Mouse (Mus musculus): ENCODE results near the gene Bach1. TPM values are rescaled to one million over a fixed set of nuclear protein-coding genes. Genes with fewer than 3 reads are reported as not detected.

The Bach1 gene
- polyA plus RNA-seq, 1 experiment = 8.8 TPM

DNA sequence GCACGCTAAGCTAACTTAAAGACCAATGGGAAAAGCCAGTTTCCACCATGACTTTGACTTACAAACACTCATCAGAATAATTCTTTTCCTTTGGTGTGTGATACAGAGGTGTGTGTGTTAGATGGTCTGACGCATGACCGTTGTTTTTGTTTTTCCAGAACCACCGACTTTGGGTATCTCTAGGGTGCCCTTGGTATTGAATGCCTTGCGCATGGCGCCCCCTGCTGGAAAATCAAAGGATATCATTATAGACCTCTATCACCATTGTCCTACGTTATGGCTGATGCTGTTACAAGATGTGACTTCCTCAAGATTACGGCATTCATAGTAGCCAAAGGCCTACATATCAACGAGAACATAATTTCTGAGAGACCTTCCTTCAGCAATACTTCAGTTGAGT, 56.1 kb downstream of the Bach1 start:
- Histone ChIP-seq H3K27me3 (ENCODE audit: control insufficient read depth, insufficient read depth, insufficient read length) (no peaks in the 10 kb centered on the region), H3K36me3 (ENCODE audit: control insufficient read depth, insufficient read depth) (no peaks in the 10 kb centered on the region), H3K79me2 (ENCODE audit: control insufficient read depth, insufficient read depth) (no peaks in the 10 kb centered on the region), H3K4me2 (ENCODE audit: low read depth) (no peak overlapping the region), H3ac (ENCODE audit: control insufficient read depth, insufficient read length) (no peak overlapping the region), H3K4me3 (no peak overlapping the region)
- TF ChIP-seq TCF3 (IDR thresholded peaks at IDR 0.05; ENCODE audit: insufficient read length, low read depth) = no peak
- no peak for TF ChIP-seq CEBPB (IDR thresholded peaks at IDR 0.05; ENCODE audit: insufficient read depth, poor library complexity, severe bottlenecking)
- no peak for TF ChIP-seq POLR2AphosphoS2 (IDR thresholded peaks at IDR 0.05; ENCODE audit: insufficient read length, low read depth)
- no peak for TF ChIP-seq TCF12 (IDR thresholded peaks at IDR 0.05; ENCODE audit: insufficient read depth, poor library complexity, severe bottlenecking)
- no peak for TF ChIP-seq E2F4 (IDR thresholded peaks at IDR 0.05; ENCODE audit: insufficient read depth)
- no peak for TF ChIP-seq POLR2A (IDR thresholded peaks at IDR 0.05; ENCODE audit: insufficient read length, low read depth)
- no peak for TF ChIP-seq USF1 (IDR thresholded peaks at IDR 0.05; ENCODE audit: low read depth)
- TF ChIP-seq SRF (IDR thresholded peaks at IDR 0.05; ENCODE audit: control insufficient read depth, insufficient read length, low read depth) = no peak
- TF ChIP-seq MAX (IDR thresholded peaks at IDR 0.05; ENCODE audit: low read depth) = no peak
- no peak for TF ChIP-seq MYOG (IDR thresholded peaks at IDR 0.05; ENCODE audit: control insufficient read depth in 1 of 3, insufficient read depth in 1 of 3, insufficient read length in 2 of 3, low read depth in 2 of 3)
- no peak for TF ChIP-seq REST (IDR thresholded peaks at IDR 0.05; ENCODE audit: insufficient read depth, insufficient read length)
- TF ChIP-seq MYOD1 (IDR thresholded peaks at IDR 0.05; ENCODE audit: control insufficient read depth in 1 of 3, insufficient read length in 2 of 3, low read depth in 2 of 3) = no peak

- Histone ChIP-seq H3K79me2 (ENCODE audit: control insufficient read depth, insufficient read depth) (no peaks in the 10 kb centered on the region), H3K36me3 (ENCODE audit: control insufficient read depth, insufficient read depth) (no peaks in the 10 kb centered on the region), H3K4me2 (ENCODE audit: low read depth) (no peak overlapping the region), H3ac (ENCODE audit: control insufficient read depth, insufficient read length) (no peak overlapping the region), H3K27me3 (ENCODE audit: control insufficient read depth, insufficient read depth, insufficient read length) (no peaks in the 10 kb centered on the region), H3K4me3 (no peak overlapping the region)
- no peak for TF ChIP-seq E2F4 (IDR thresholded peaks at IDR 0.05; ENCODE audit: insufficient read depth)
- TF ChIP-seq USF1 (IDR thresholded peaks at IDR 0.05; ENCODE audit: low read depth) = no peak
- TF ChIP-seq POLR2AphosphoS2 (IDR thresholded peaks at IDR 0.05; ENCODE audit: insufficient read length, low read depth) = no peak
- no peak for TF ChIP-seq REST (IDR thresholded peaks at IDR 0.05; ENCODE audit: insufficient read depth, insufficient read length)
- no peak for TF ChIP-seq TCF12 (IDR thresholded peaks at IDR 0.05; ENCODE audit: insufficient read depth, poor library complexity, severe bottlenecking)
- no peak for TF ChIP-seq MYOD1 (IDR thresholded peaks at IDR 0.05; ENCODE audit: control insufficient read depth in 1 of 3, insufficient read length in 2 of 3, low read depth in 2 of 3)
- TF ChIP-seq CEBPB (IDR thresholded peaks at IDR 0.05; ENCODE audit: insufficient read depth, poor library complexity, severe bottlenecking) = no peak
- no peak for TF ChIP-seq MAX (IDR thresholded peaks at IDR 0.05; ENCODE audit: low read depth)
- no peak for TF ChIP-seq SRF (IDR thresholded peaks at IDR 0.05; ENCODE audit: control insufficient read depth, insufficient read length, low read depth)
- no peak for TF ChIP-seq POLR2A (IDR thresholded peaks at IDR 0.05; ENCODE audit: insufficient read length, low read depth)
- no peak for TF ChIP-seq MYOG (IDR thresholded peaks at IDR 0.05; ENCODE audit: control insufficient read depth in 1 of 3, insufficient read depth in 1 of 3, insufficient read length in 2 of 3, low read depth in 2 of 3)
- no peak for TF ChIP-seq TCF3 (IDR thresholded peaks at IDR 0.05; ENCODE audit: insufficient read length, low read depth)
Observed at GRCm38 (mm10) chr16:87755915-87756314, 57.2 kb downstream of the Bach1 start.

DNA sequence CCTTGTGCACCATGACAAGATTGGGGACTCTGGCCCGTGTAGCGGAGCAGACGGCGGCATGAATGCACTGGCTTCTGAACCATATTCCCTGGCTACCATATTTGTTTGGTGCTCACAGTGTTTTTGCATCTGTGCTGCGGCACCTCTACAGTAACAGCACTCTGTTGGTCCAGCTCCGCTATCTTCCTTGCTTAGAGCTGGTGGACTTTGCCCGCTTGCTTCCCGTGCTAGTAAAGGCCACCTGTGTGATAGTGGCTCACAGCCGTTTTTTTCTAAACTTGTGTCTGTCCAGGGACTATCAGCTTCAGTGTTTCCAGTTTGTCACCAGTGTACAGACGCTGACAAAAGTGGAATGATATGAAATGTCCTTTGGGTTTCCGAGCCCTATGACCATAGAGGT, 59.3 kb downstream of the Bach1 start:
- Histone ChIP-seq H3K27me3 (ENCODE audit: control insufficient read depth, insufficient read depth, insufficient read length) (no peaks in the 10 kb centered on the region), H3K4me2 (ENCODE audit: low read depth) (no peak overlapping the region), H3K36me3 (ENCODE audit: control insufficient read depth, insufficient read depth) (no peaks in the 10 kb centered on the region), H3K4me3 (no peak overlapping the region), H3K79me2 (ENCODE audit: control insufficient read depth, insufficient read depth) (no peaks in the 10 kb centered on the region), H3ac (ENCODE audit: control insufficient read depth, insufficient read length) (no peak overlapping the region)
- TF ChIP-seq USF1 (IDR thresholded peaks at IDR 0.05; ENCODE audit: low read depth) (no peak), MYOD1 (IDR thresholded peaks at IDR 0.05; ENCODE audit: control insufficient read depth in 1 of 3, insufficient read length in 2 of 3, low read depth in 2 of 3) (no peak), MAX (IDR thresholded peaks at IDR 0.05; ENCODE audit: low read depth) (no peak), MYOG (IDR thresholded peaks at IDR 0.05; ENCODE audit: control insufficient read depth in 1 of 3, insufficient read depth in 1 of 3, insufficient read length in 2 of 3, low read depth in 2 of 3) (no peak), E2F4 (IDR thresholded peaks at IDR 0.05; ENCODE audit: insufficient read depth) (no peak), POLR2AphosphoS2 (IDR thresholded peaks at IDR 0.05; ENCODE audit: insufficient read length, low read depth) (no peak)

DNA sequence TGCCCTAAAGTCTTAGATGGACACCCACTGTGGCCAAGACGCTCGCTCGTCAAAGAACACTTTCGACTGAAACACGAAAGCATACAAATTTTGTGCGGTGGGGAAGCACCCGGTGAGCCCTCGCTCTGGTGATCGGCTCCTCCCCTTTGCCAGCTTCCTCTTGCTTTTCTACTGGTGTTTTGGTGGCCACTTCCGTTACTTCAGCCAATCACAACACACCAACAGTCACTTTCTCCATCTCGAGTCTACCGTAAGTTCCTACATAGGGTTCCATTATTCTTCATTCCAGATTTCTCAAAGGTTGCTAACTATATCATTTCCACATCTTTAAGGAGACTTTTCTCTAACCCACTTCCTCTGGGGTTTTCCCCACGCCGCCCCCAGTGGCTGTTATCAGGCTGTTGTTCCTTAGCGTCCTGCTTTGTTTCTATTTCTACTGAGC, 65.9 kb downstream of the Bach1 start:
- TF ChIP-seq MYOG (IDR thresholded peaks at IDR 0.05; ENCODE audit: control insufficient read depth in 1 of 3, insufficient read depth in 1 of 3, insufficient read length in 2 of 3, low read depth in 2 of 3) (no peak), MYOD1 (IDR thresholded peaks at IDR 0.05; ENCODE audit: control insufficient read depth in 1 of 3, insufficient read length in 2 of 3, low read depth in 2 of 3) (no peak), POLR2AphosphoS2 (IDR thresholded peaks at IDR 0.05; ENCODE audit: insufficient read length, low read depth) (no peak), CEBPB (IDR thresholded peaks at IDR 0.05; ENCODE audit: insufficient read depth, poor library complexity, severe bottlenecking) (no peak), REST (IDR thresholded peaks at IDR 0.05; ENCODE audit: insufficient read depth, insufficient read length) (no peak), TCF12 (IDR thresholded peaks at IDR 0.05; ENCODE audit: insufficient read depth, poor library complexity, severe bottlenecking) (no peak), MAX (IDR thresholded peaks at IDR 0.05; ENCODE audit: low read depth) (no peak), SRF (IDR thresholded peaks at IDR 0.05; ENCODE audit: control insufficient read depth, insufficient read length, low read depth) (no peak), USF1 (IDR thresholded peaks at IDR 0.05; ENCODE audit: low read depth) (no peak), E2F4 (IDR thresholded peaks at IDR 0.05; ENCODE audit: insufficient read depth) (no peak), TCF3 (IDR thresholded peaks at IDR 0.05; ENCODE audit: insufficient read length, low read depth) (no peak), POLR2A (IDR thresholded peaks at IDR 0.05; ENCODE audit: insufficient read length, low read depth) (no peak)
- H3K27me3 ChIP-seq (ENCODE audit: control insufficient read depth, insufficient read depth, insufficient read length) = no peaks in the 10 kb centered on the region
- no peaks in the 10 kb centered on the region for H3K36me3 ChIP-seq (ENCODE audit: control insufficient read depth, insufficient read depth)
- no peak overlapping the region for H3K4me2 ChIP-seq (ENCODE audit: low read depth)
- no peak overlapping the region for H3ac ChIP-seq (ENCODE audit: control insufficient read depth, insufficient read length)
- no peak overlapping the region for H3K4me3 ChIP-seq
- no peaks in the 10 kb centered on the region for H3K79me2 ChIP-seq (ENCODE audit: control insufficient read depth, insufficient read depth)

Data from myocyte (in vitro differentiated cells).